Mouse (Mus musculus) testis, adult 2 months (tissue): ENCODE measurements around the gene Map3k11.

Experiments used
- CTCF ChIP-seq: fragments of 200-500 bp; IDR thresholded peaks from 2 replicates; pipeline ENCODE4 v1.5.1; 2012; ENCODE audit warnings: low read depth, mild to moderate bottlenecking, inconsistent platforms, low read length, moderate library complexity; ENCODE audit not compliant: control insufficient read depth, insufficient read depth, insufficient replicate concordance
- POLR2A ChIP-seq: fragments of 200-500 bp; IDR thresholded peaks from 2 replicates; pipeline ENCODE4 v1.6.1; 2012; ENCODE audit warnings: low read depth, mild to moderate bottlenecking, inconsistent platforms, low read length, moderate library complexity; ENCODE audit not compliant: control insufficient read depth

- no peak for TF ChIP-seq CTCF
- no peak for TF ChIP-seq POLR2A
Measured at GRCm38 (mm10) chr19:5686437-5686836, 2.1 kb upstream of the Map3k11 start.
